16 mouse cellular contexts compared by ENCODE assay signal in the genomic region with DNA sequence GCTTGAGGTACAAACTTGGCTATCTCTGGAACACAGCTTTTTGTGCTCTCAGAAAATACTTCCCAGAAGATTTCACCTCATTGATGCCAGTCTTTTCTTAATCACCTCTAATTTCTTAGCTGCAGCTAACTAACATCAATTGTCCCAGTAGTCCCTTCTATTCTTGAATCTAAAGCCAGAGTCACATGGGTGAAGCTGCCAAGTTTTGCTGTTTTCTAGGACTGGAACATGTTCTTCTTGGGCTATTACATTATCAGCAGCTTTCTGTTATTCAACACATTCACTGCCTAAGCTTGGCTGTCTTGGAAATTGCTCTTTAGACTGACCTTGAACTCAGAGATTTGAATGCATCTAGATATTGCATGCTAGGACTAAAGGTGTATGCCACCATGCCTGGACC.
DNase-seq lines count a peak whose midpoint lies in the region.
"Had no signal": no experiment of that assay in that cellular context is flagged by ENCODE, and none has a peak within 500 bp of the region (broad histone marks: within the 10 kb centered on the region; RNA-seq: fewer than 3 reads in every experiment).

No protein-coding gene starts in this region.

- peak; percentile 83 for DNase-seq in heart, adult 11 months
- DNase-seq in heart, postnatal 14 days: no peak
- DNase-seq in heart, adult 18-20 months: peak; percentile 20 to 54
- DNase-seq in heart, postnatal 25 days (ENCODE audit: low spot score): no peak
- peak; percentile 21 for DNase-seq in heart, adult 8-10 months (ENCODE audit: low spot score)
- no peak for DNase-seq in heart, postnatal 36 days
- DNase-seq: adrenal gland, adult 2 months; adrenal gland, adult 8-10 months; adrenal gland, postnatal 10 days; adrenal gland, postnatal 14 days; adrenal gland, postnatal 25 days; adrenal gland, postnatal 36 days; B cell, adult 2 months; cerebellum, adult 11 months; cerebellum, adult 11-12 months; cerebellum, adult 18-20 months had no signal

- intact Hi-C loops in heart, postnatal 14 days (cut with DNase I): no loop called here
- intact Hi-C loops in heart, postnatal 25 days (cut with DNase I): loop anchor here (10.0 kb wide), 1 partner anchor 112 kb away; no protein-coding TSS in a partner anchor
- intact Hi-C loops in heart, postnatal 36 days (cut with DNase I): no loop called here

Comparison
In these comparisons a context has a peak if more than half of its experiments do, and no peak if none do; other contexts are left out.
1. DNase-seq: peak in heart, adult 11 months (single experiment), heart, adult 18-20 months (2 of 2) and heart, adult 8-10 months (single experiment); none in heart, postnatal 14 days (0 of 2), heart, postnatal 25 days (single experiment) and heart, postnatal 36 days (0 of 2).